Comparison of ENCODE assay signal across 26 mouse cellular contexts in the genomic region with DNA sequence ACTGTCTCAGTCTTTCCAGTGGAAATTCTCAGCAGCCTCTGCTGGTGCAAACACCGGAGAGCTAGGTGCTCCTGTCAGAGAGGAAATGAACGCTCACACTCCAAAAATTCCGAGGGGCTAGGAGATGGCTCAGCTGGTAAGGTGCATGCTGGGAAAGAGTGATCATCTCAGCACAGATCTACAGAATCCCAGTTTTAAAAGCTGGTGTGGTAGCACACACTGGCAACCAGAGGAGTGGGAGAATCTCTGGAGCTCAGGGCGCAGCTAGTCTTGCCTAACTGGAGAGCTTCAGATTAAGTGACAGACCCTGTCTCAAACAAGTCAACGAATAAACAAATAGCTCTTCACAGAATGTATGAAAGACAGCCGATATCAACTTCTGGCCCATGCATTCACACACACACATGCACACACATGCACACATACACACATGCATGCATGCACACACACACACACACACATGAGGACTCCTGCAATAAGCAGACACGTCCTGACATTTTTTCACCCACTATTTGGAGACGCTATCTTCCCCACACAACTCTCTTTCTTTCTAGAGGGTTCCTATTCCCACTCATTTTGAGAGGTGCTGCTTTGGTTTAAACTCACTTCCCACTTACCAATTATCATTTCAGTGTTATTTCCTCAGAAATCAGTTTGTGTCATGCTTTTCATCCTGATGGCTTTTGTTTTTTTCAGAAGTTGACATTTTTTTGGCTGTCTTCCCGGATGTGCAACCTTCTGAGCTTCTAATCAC. TPM values are rescaled to one million over a fixed set of nuclear protein-coding genes. Genes with fewer than 3 reads are reported as not detected.
DNase-seq lines count a peak whose midpoint lies in the region; ATAC-seq and TF ChIP-seq lines count a peak whose summit lies in the region.
"Had no signal": no experiment of that assay in that cellular context is flagged by ENCODE, and none has a peak within 500 bp of the region (broad histone marks: within the 10 kb centered on the region; RNA-seq: fewer than 3 reads in every experiment).

No protein-coding gene starts in this region.

- H3K4me3 ChIP-seq in forebrain, embryonic 13.5 days: no peak overlapping the region
- no peak overlapping the region for H3K4me3 ChIP-seq in forebrain, embryonic 10.5 days
- no peak overlapping the region for H3K4me3 ChIP-seq in kidney, postnatal 0 days (replicated peaks; ENCODE audit: low read depth, low read length)
- H3K4me3 ChIP-seq in kidney, embryonic 15.5 days (replicated peaks): no peak overlapping the region
- H3K4me3 ChIP-seq in midbrain, embryonic 14.5 days (replicated peaks; ENCODE audit: low read depth, low read length): no peak overlapping the region
- no peak overlapping the region for H3K4me3 ChIP-seq in midbrain, postnatal 0 days (ENCODE audit: low read depth, low read length)
- H3K4me3 ChIP-seq: embryonic facial prominence, embryonic 12.5 days; erythroblast, embryonic 14.5 days; hindbrain, embryonic 13.5 days; left cerebral cortex, adult 2 months; limb, embryonic 12.5 days; liver, embryonic 12.5 days; neural tube, embryonic 12.5 days had no signal

- ATAC-seq in forebrain, embryonic 13.5 days: peak; percentile 38; the same call in 1 of the 2 replicates
- no peak for ATAC-seq in kidney, postnatal 0 days (replicated peaks; ENCODE audit: low FRiP score, low read depth)
- no peak for ATAC-seq in kidney, embryonic 15.5 days (replicated peaks; ENCODE audit: low FRiP score)
- no peak for ATAC-seq in midbrain, embryonic 14.5 days (ENCODE audit: low FRiP score, low TSS enrichment)
- ATAC-seq in midbrain, postnatal 0 days (ENCODE audit: low FRiP score): no peak
- ATAC-seq in inflammation-experienced regulatory T-cells, adult 6 months: no peak
- ATAC-seq: CD4-positive, CD25-positive, alpha-beta regulatory T cell, adult 4 months; intestine, embryonic 16.5 days; liver, embryonic 12.5 days had no signal

- H3K4me1 ChIP-seq in forebrain, embryonic 13.5 days: peaks cover 8% of the 10 kb centered on the region; the same call in 1 of the 2 replicates
- H3K4me1 ChIP-seq in forebrain, embryonic 10.5 days: no peaks in the 10 kb centered on the region
- no peaks in the 10 kb centered on the region for H3K4me1 ChIP-seq in kidney, postnatal 0 days (replicated peaks; ENCODE audit: insufficient read depth, low read length)
- H3K4me1 ChIP-seq in kidney, embryonic 15.5 days: 0 out of 2 replicates have a peak, but pooled peaks cover 7% of the 10 kb centered on the region
- H3K4me1 ChIP-seq in midbrain, embryonic 14.5 days (ENCODE audit: control insufficient read depth, insufficient read depth, low read length): no peaks in the 10 kb centered on the region
- no peaks in the 10 kb centered on the region for H3K4me1 ChIP-seq in midbrain, postnatal 0 days (ENCODE audit: insufficient read depth, low read length)
- H3K4me1 ChIP-seq: embryonic facial prominence, embryonic 12.5 days; limb, embryonic 12.5 days; neural tube, embryonic 12.5 days had no signal

- H3K27ac ChIP-seq in forebrain, embryonic 13.5 days: no peak overlapping the region
- no peak overlapping the region for H3K27ac ChIP-seq in forebrain, embryonic 10.5 days
- H3K27ac ChIP-seq in kidney, postnatal 0 days: no peak overlapping the region
- no peak overlapping the region for H3K27ac ChIP-seq in kidney, embryonic 15.5 days
- H3K27ac ChIP-seq in midbrain, embryonic 14.5 days (replicated peaks; ENCODE audit: low read depth, low read length): no peak overlapping the region
- no peak overlapping the region for H3K27ac ChIP-seq in midbrain, postnatal 0 days (ENCODE audit: low read depth, low read length)
- H3K27ac ChIP-seq: embryonic facial prominence, embryonic 12.5 days; hindbrain, embryonic 13.5 days; limb, embryonic 12.5 days; liver, embryonic 12.5 days; neural tube, embryonic 12.5 days; stomach, postnatal 0 days had no signal

- H3K36me3 ChIP-seq in forebrain, embryonic 13.5 days (ENCODE audit: poor library complexity, severe bottlenecking): no peaks in the 10 kb centered on the region
- no peaks in the 10 kb centered on the region for H3K36me3 ChIP-seq in forebrain, embryonic 10.5 days (replicated peaks)
- no peaks in the 10 kb centered on the region for H3K36me3 ChIP-seq in kidney, postnatal 0 days (ENCODE audit: insufficient read depth, low read length)
- no peaks in the 10 kb centered on the region for H3K36me3 ChIP-seq in kidney, embryonic 15.5 days
- H3K36me3 ChIP-seq in midbrain, embryonic 14.5 days (ENCODE audit: control insufficient read depth, insufficient read depth, low read length): no peaks in the 10 kb centered on the region
- no peaks in the 10 kb centered on the region for H3K36me3 ChIP-seq in midbrain, postnatal 0 days (ENCODE audit: insufficient read depth, low read length)
- H3K36me3 ChIP-seq: embryonic facial prominence, embryonic 12.5 days; hindbrain, embryonic 13.5 days; limb, embryonic 12.5 days; liver, embryonic 12.5 days; neural tube, embryonic 12.5 days had no signal

- intact Hi-C loops in gastrocnemius, postnatal 36 days (cut with DNase I): no loop called here

- no peak for DNase-seq in forebrain, embryonic 10.5 days (ENCODE audit: extremely low spot score, low spot score)
- peak; percentile 2 for DNase-seq in kidney, postnatal 0 days (ENCODE audit: low spot score)
- peak; percentile 23 for DNase-seq in midbrain, embryonic 14.5 days
- no peak for DNase-seq in midbrain, postnatal 0 days (ENCODE audit: low spot score)
- no peak for DNase-seq in gastrocnemius, postnatal 36 days
- DNase-seq: cerebellum, adult 9-10 months; gastrocnemius, postnatal 25 days; lung, adult 2 months; right cerebral cortex, postnatal 4 days; thymus, postnatal 25 days had no signal

- 78% methylated on average over 9 of the region's 9 CpGs for WGBS in forebrain, embryonic 13.5 days
- 90% methylated on average over 9 of the region's 9 CpGs for WGBS in forebrain, embryonic 10.5 days
- 78% methylated on average over 9 of the region's 9 CpGs for WGBS in kidney, postnatal 0 days
- 76% methylated on average over 9 of the region's 9 CpGs for WGBS in kidney, embryonic 15.5 days
- WGBS in midbrain, embryonic 14.5 days: 82% methylated on average over 9 of the region's 9 CpGs
- 81% methylated on average over 9 of the region's 9 CpGs for WGBS in midbrain, postnatal 0 days

- no peaks in the 10 kb centered on the region for H3K9me3 ChIP-seq in forebrain, embryonic 13.5 days (replicated peaks)
- no peaks in the 10 kb centered on the region for H3K9me3 ChIP-seq in forebrain, embryonic 10.5 days
- H3K9me3 ChIP-seq in kidney, postnatal 0 days (replicated peaks; ENCODE audit: low read length): no peaks in the 10 kb centered on the region
- H3K9me3 ChIP-seq in kidney, embryonic 15.5 days (replicated peaks): no peaks in the 10 kb centered on the region
- no peaks in the 10 kb centered on the region for H3K9me3 ChIP-seq in midbrain, embryonic 14.5 days (ENCODE audit: control insufficient read depth, low read length)
- H3K9me3 ChIP-seq in midbrain, postnatal 0 days (ENCODE audit: low read length): no peaks in the 10 kb centered on the region
- H3K9me3 ChIP-seq: hindbrain, embryonic 13.5 days; limb, embryonic 12.5 days; liver, embryonic 12.5 days; neural tube, embryonic 12.5 days had no signal

- TF ChIP-seq CTCF in kidney, postnatal 0 days (IDR thresholded peaks at IDR 0.05; ENCODE audit: low read depth): no peak
- no peak for TF ChIP-seq CTCF in midbrain, postnatal 0 days (IDR thresholded peaks at IDR 0.05)

- H3K9ac ChIP-seq in forebrain, embryonic 13.5 days: no peak overlapping the region
- H3K9ac ChIP-seq in kidney, postnatal 0 days (ENCODE audit: low read depth, low read length): no peak overlapping the region
- H3K9ac ChIP-seq in kidney, embryonic 15.5 days: no peak overlapping the region
- H3K9ac ChIP-seq in midbrain, embryonic 14.5 days (replicated peaks; ENCODE audit: low read length): no peak overlapping the region
- H3K9ac ChIP-seq in midbrain, postnatal 0 days (replicated peaks; ENCODE audit: low read length, poor library complexity, severe bottlenecking): no peak overlapping the region
- H3K9ac ChIP-seq: embryonic facial prominence, embryonic 12.5 days; hindbrain, embryonic 13.5 days; limb, embryonic 12.5 days; liver, embryonic 12.5 days; neural tube, embryonic 12.5 days had no signal

- no peak overlapping the region for H3K4me2 ChIP-seq in forebrain, embryonic 13.5 days
- no peak overlapping the region for H3K4me2 ChIP-seq in kidney, postnatal 0 days (ENCODE audit: low read length)
- no peak overlapping the region for H3K4me2 ChIP-seq in kidney, embryonic 15.5 days
- no peak overlapping the region for H3K4me2 ChIP-seq in midbrain, embryonic 14.5 days (ENCODE audit: low read length)
- H3K4me2 ChIP-seq in midbrain, postnatal 0 days (ENCODE audit: low read depth, low read length, poor library complexity, severe bottlenecking): no peak overlapping the region
- H3K4me2 ChIP-seq: embryonic facial prominence, embryonic 12.5 days; heart, embryonic 11.5 days; hindbrain, embryonic 13.5 days; limb, embryonic 12.5 days; liver, embryonic 12.5 days; midbrain, embryonic 11.5 days; neural tube, embryonic 12.5 days had no signal

- no peaks in the 10 kb centered on the region for H3K27me3 ChIP-seq in forebrain, embryonic 13.5 days
- no peaks in the 10 kb centered on the region for H3K27me3 ChIP-seq in forebrain, embryonic 10.5 days (ENCODE audit: poor library complexity, severe bottlenecking)
- H3K27me3 ChIP-seq in kidney, postnatal 0 days (ENCODE audit: insufficient read depth, low read length): no peaks in the 10 kb centered on the region
- no peaks in the 10 kb centered on the region for H3K27me3 ChIP-seq in kidney, embryonic 15.5 days
- H3K27me3 ChIP-seq in midbrain, embryonic 14.5 days (ENCODE audit: control insufficient read depth, insufficient read depth, low read length): no peaks in the 10 kb centered on the region
- no peaks in the 10 kb centered on the region for H3K27me3 ChIP-seq in midbrain, postnatal 0 days (ENCODE audit: insufficient read depth, low read length)
- H3K27me3 ChIP-seq: embryonic facial prominence, embryonic 12.5 days; hindbrain, embryonic 13.5 days; limb, embryonic 12.5 days; liver, embryonic 12.5 days; neural tube, embryonic 12.5 days had no signal

RNA-seq across cellular contexts. Expression of gene Il12a, which starts 52.5 kb away (rescaled TPM):
- polyA plus RNA-seq in forebrain, embryonic 13.5 days (2015; fragmentation: Nextera tagmentation; extraction: Ambion mirVana): 0.13 TPM in 1 of 2 replicates, not detected in the other
- polyA plus RNA-seq in forebrain, embryonic 10.5 days (2016; fragmentation: Nextera tagmentation; extraction: Ambion mirVana): 0.26 TPM in 1 of 2 replicates, not detected in the other
- 0.14 and 0.72 TPM in 2 replicates for polyA plus RNA-seq in kidney, postnatal 0 days (2015; fragmentation: Nextera tagmentation; extraction: Ambion mirVana)
- polyA plus RNA-seq in kidney, embryonic 15.5 days (2015; fragmentation: Nextera tagmentation; extraction: Ambion mirVana): 0.37 and 0.40 TPM in 2 replicates
- polyA plus RNA-seq in midbrain, embryonic 14.5 days (2014; fragmentation: Nextera tagmentation; extraction: Ambion mirVana): not detected in 2 replicates
- total RNA-seq in midbrain, postnatal 0 days (2014; rRNA removed): 1.5 TPM in 1 of 2 replicates, not detected in the other
- not detected in 2 replicates for polyA plus RNA-seq in midbrain, postnatal 0 days (2015; fragmentation: Nextera tagmentation; extraction: Ambion mirVana)
- 1 to 10 TPM; 3.9 to 7.3 TPM for total RNA-seq in gastrocnemius, postnatal 36 days (2021)
- polyA plus RNA-seq in inflammation-experienced regulatory T-cells, adult 6 months (2017; shearing (Covaris generic)): under 1 TPM in 1 of 3 experiments, not detected in 2; 0.59 TPM
- total RNA-seq: ES-E14 had no signal
- polyA plus RNA-seq: erythroblast, embryonic 14.5 days; hindbrain, embryonic 13.5 days; intestine, embryonic 16.5 days; limb, embryonic 12.5 days had no signal

Comparison
In these comparisons a context has a peak if more than half of its experiments do, and no peak if none do; other contexts are left out.
1. DNase-seq: peak in kidney, postnatal 0 days (single experiment) and midbrain, embryonic 14.5 days (single experiment); none in forebrain, embryonic 10.5 days (single experiment), midbrain, postnatal 0 days (single experiment) and gastrocnemius, postnatal 36 days (0 of 2).